Mouse (Mus musculus) adrenal gland, adult 2 months (tissue): ENCODE measurements around the gene Dcaf1. TPM values are rescaled to one million over a fixed set of nuclear protein-coding genes. Genes with fewer than 3 reads are reported as not detected.

ENCODE experiments used
- DNase-seq: peaks from one replicate; pipeline ENCODE4 v3.0.0; 2021
- polyA plus RNA-seq: library from polyadenylated mRNA; depleted of rRNA; stranded (reverse); fragments of >200 nt; gene quantifications from 2 replicates; pipeline ENCODE4 v1.2.3, GENCODE M21; 2012
- total RNA-seq, 2 experiments: library from RNA; stranded (reverse); gene quantifications; 2 replicates each; pipeline ENCODE4 v1.2.3; 2021

Gene Dcaf1
- total and polyA plus RNA-seq, 3 experiments, result 9.7 to 36.4 (median 29.9) TPM

- no peak for DNase-seq
These were observed 57.8 kb downstream of the Dcaf1 start for GRCm38 (mm10) chr9:106879471-106879870.

- DNase-seq, result no peak
These were observed 59.5 kb downstream of the Dcaf1 start for GRCm38 (mm10) chr9:106881071-106881755.

- DNase-seq, result no peak
These were observed 60.5 kb downstream of the Dcaf1 start for GRCm38 (mm10) chr9:106882176-106882575.

GRCm38 (mm10) chr9:106883085-106883484, 61.4 kb downstream of the Dcaf1 start:
- DNase-seq, result no peak

GRCm38 (mm10) chr9:106884306-106884705, 62.6 kb downstream of the Dcaf1 start:
- DNase-seq, result no peak

GRCm38 (mm10) chr9:106884996-106885900, 63.6 kb downstream of the Dcaf1 start:
- no peak for DNase-seq

- DNase-seq, result peak; percentile 67
These were observed 64.4 kb downstream of the Dcaf1 start for GRCm38 (mm10) chr9:106885901-106886731.

- DNase-seq, result peak; percentile 98
These were observed 65.4 kb downstream of the Dcaf1 start, which contains the start of gene Rbm15b for GRCm38 (mm10) chr9:106886828-106887702. Gene Rbm15b (minus strand): TSS chr9:106887428.

GRCm38 (mm10) chr9:106888346-106888745, 66.7 kb downstream of the Dcaf1 start:
- no peak for DNase-seq

GRCm38 (mm10) chr9:106889321-106889720, 67.6 kb downstream of the Dcaf1 start:
- no peak for DNase-seq

GRCm38 (mm10) chr9:106890496-106891240, 69.0 kb downstream of the Dcaf1 start:
- DNase-seq, result peak; percentile 85

- no peak for DNase-seq
These were observed 69.7 kb downstream of the Dcaf1 start for GRCm38 (mm10) chr9:106891341-106891741.

GRCm38 (mm10) chr9:106891829-106892551, 70.3 kb downstream of the Dcaf1 start, which contains the start of gene Manf:
Gene Manf (minus strand): TSS chr9:106891979.
- peak; percentile 99 for DNase-seq

- DNase-seq, result no peak
These were observed 70.8 kb downstream of the Dcaf1 start for GRCm38 (mm10) chr9:106892552-106892875.

- DNase-seq, result no peak
These were observed 71.7 kb downstream of the Dcaf1 start for GRCm38 (mm10) chr9:106893327-106893726.

- peak; percentile 74 for DNase-seq
These were observed 77.2 kb downstream of the Dcaf1 start for GRCm38 (mm10) chr9:106898901-106899300.

GRCm38 (mm10) chr9:106901596-106901995, 79.9 kb downstream of the Dcaf1 start:
- DNase-seq, result no peak

- DNase-seq, result no peak
These were observed 81.6 kb downstream of the Dcaf1 start for GRCm38 (mm10) chr9:106903099-106903790.

- peak; percentile 42 for DNase-seq
These were observed 82.1 kb downstream of the Dcaf1 start for GRCm38 (mm10) chr9:106903791-106904134.
